Mouse (Mus musculus) right cerebral cortex, postnatal 14 days (tissue): Measurements from ENCODE around the gene Ppp1r1b.
A peak's percentile ranks its signal among the peaks of the same experiment; 100 is the strongest.

ENCODE experiments used
- DNase-seq: peaks from one replicate; pipeline ENCODE4 v3.0.0; 2022

The Ppp1r1b gene

GRCm38 (mm10) chr11:98352272-98352990 is 4.2 kb downstream of the Ppp1r1b start:
- DNase-seq = no peak

- DNase-seq = no peak
Measured at GRCm38 (mm10) chr11:98353651-98354211, 5.5 kb downstream of the Ppp1r1b start.

GRCm38 (mm10) chr11:98354445-98354844 is 6.2 kb downstream of the Ppp1r1b start:
- DNase-seq = no peak

- no peak for DNase-seq
Measured at GRCm38 (mm10) chr11:98355732-98356299, 7.6 kb downstream of the Ppp1r1b start.

GRCm38 (mm10) chr11:98356625-98357394 is 8.6 kb downstream of the Ppp1r1b start:
- no peak for DNase-seq

GRCm38 (mm10) chr11:98357396-98358160 is 9.4 kb downstream of the Ppp1r1b start:
- no peak for DNase-seq

- DNase-seq = peak; percentile 85
Measured at GRCm38 (mm10) chr11:98358161-98359083, 10.2 kb downstream of the Ppp1r1b start, which contains the start of gene Stard3. TSS of gene Stard3 (plus strand) at chr11:98358368.

- DNase-seq = no peak
Measured at GRCm38 (mm10) chr11:98360866-98361521, 12.8 kb downstream of the Ppp1r1b start.

- no peak for DNase-seq
Measured at GRCm38 (mm10) chr11:98363817-98364216, 15.6 kb downstream of the Ppp1r1b start.

- no peak for DNase-seq
Measured at GRCm38 (mm10) chr11:98364410-98364809, 16.2 kb downstream of the Ppp1r1b start.

GRCm38 (mm10) chr11:98366290-98366689 is 18.1 kb downstream of the Ppp1r1b start:
- DNase-seq = no peak

GRCm38 (mm10) chr11:98367171-98367862 is 19.1 kb downstream of the Ppp1r1b start:
- DNase-seq = peak; percentile 59

GRCm38 (mm10) chr11:98367863-98368186 is 19.6 kb downstream of the Ppp1r1b start:
- no peak for DNase-seq

- DNase-seq = no peak
Measured at GRCm38 (mm10) chr11:98369337-98369736, 21.1 kb downstream of the Ppp1r1b start.

GRCm38 (mm10) chr11:98370588-98370987 is 22.4 kb downstream of the Ppp1r1b start:
- no peak for DNase-seq

- no peak for DNase-seq
Measured at GRCm38 (mm10) chr11:98371556-98372240, 23.5 kb downstream of the Ppp1r1b start.

GRCm38 (mm10) chr11:98372406-98372805 is 24.2 kb downstream of the Ppp1r1b start:
- DNase-seq = peak; percentile 72

GRCm38 (mm10) chr11:98373244-98373643 is 25.0 kb downstream of the Ppp1r1b start:
- no peak for DNase-seq

GRCm38 (mm10) chr11:98374266-98374665 is 26.1 kb downstream of the Ppp1r1b start:
- no peak for DNase-seq

GRCm38 (mm10) chr11:98376756-98377155 is 28.6 kb downstream of the Ppp1r1b start:
- no peak for DNase-seq
